Comparison of ENCODE assay signal across 8 mouse cellular contexts in the genomic region with DNA sequence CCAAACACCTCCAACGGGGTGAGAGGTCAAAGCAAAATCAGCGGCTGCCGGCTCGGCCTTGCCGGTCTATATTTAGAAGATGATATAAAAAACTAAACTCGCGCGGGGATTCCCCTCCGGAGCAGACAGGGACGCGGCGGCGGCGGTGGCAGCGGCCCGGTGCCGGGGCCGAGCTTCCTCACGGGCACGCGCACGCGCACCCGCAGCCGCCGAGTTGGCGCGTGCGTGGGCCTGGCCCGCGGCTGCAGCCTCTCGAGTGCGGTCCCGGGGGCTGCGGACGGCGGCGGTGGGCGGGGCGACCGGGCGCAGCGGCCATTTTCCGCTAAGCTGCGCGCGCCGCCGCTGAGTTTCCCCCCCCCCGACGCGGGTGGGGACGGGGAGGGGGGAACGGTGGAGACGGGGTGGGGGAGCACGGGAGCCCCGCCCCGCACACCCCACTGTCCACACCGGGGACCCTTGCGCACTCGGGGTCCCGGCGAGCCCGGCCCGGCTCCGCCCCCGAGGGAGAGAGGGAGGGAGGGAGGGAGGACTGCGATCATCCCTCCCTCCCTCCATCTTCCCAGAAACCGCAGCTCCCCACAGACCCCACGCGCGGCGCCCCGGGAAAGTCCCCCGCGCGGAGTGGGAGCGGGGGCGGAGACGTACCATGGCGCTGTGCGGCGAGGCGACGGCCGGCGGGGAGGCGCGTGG. TPM values are rescaled to one million over a fixed set of nuclear protein-coding genes. Genes with fewer than 3 reads are reported as not detected.
DNase-seq lines count a peak whose midpoint lies in the region; ATAC-seq and TF ChIP-seq lines count a peak whose summit lies in the region.

No protein-coding gene starts in this region.

- TF ChIP-seq POLR2A in embryonic fibroblast, embryonic 13.5 days (IDR thresholded peaks at IDR 0.05; ENCODE audit: low read depth, low read length), result no peak
- TF ChIP-seq POLR2A in olfactory bulb, adult 2 months (IDR thresholded peaks at IDR 0.05; ENCODE audit: insufficient read depth, low read depth, low read length), result 0 out of 2 replicates have a peak, but pooled peaks have one; percentile 7
- 0 out of 2 replicates have a peak, but pooled peaks have one; percentile 14 for TF ChIP-seq POLR2A in thymus, adult 2 months (IDR thresholded peaks at IDR 0.05; ENCODE audit: control insufficient read depth, extremely low read depth, insufficient read depth, low read length, poor library complexity)

- H3K9ac ChIP-seq in heart, embryonic 14.5 days (ENCODE audit: low read length), result peak overlapping the region; percentile 90

- peaks cover 2% of the 10 kb centered on the region; the same call in 1 of the 2 replicates for H3K4me1 ChIP-seq in embryonic fibroblast, embryonic 13.5 days (ENCODE audit: control insufficient read depth, insufficient read depth, low read length)
- H3K4me1 ChIP-seq in heart, embryonic 14.5 days (ENCODE audit: control insufficient read depth in 2 of 2, insufficient read depth in 2 of 2, low read length in 2 of 2), result peaks cover 30 to 52% of the 10 kb centered on the region in 2 experiments
- peaks cover 65% of the 10 kb centered on the region for H3K4me1 ChIP-seq in olfactory bulb, adult 2 months (ENCODE audit: control insufficient read depth, insufficient read depth, low read length)
- peaks cover 59% of the 10 kb centered on the region for H3K4me1 ChIP-seq in thymus, adult 2 months (replicated peaks; ENCODE audit: control insufficient read depth, insufficient read depth, low read length)

- peak overlapping the region; percentile 53 for H3K4me3 ChIP-seq in embryonic fibroblast, embryonic 13.5 days (ENCODE audit: insufficient read depth, low read length)
- peak overlapping the region; percentile 71 to 78 for H3K4me3 ChIP-seq in heart, embryonic 14.5 days (ENCODE audit: control insufficient read depth in 1 of 2, insufficient read depth in 1 of 2, low read depth in 1 of 2, low read length in 2 of 2)
- H3K4me3 ChIP-seq in olfactory bulb, adult 2 months (ENCODE audit: insufficient read depth, low read depth, low read length), result peak overlapping the region; percentile 86
- peak overlapping the region; percentile 86 for H3K4me3 ChIP-seq in thymus, adult 2 months (ENCODE audit: control insufficient read depth, insufficient read depth, low read length)

- H3K27ac ChIP-seq in embryonic fibroblast, embryonic 13.5 days (ENCODE audit: insufficient read depth, low read length), result peak overlapping the region; percentile 25
- peak overlapping the region; percentile 91 to 98 for H3K27ac ChIP-seq in heart, embryonic 14.5 days (replicated peaks in 1 of 2; ENCODE audit: control insufficient read depth in 1 of 2, insufficient read depth in 1 of 2, low read depth in 2 of 2, low read length in 2 of 2)
- peak overlapping the region; percentile 87 for H3K27ac ChIP-seq in olfactory bulb, adult 2 months (ENCODE audit: insufficient read depth, low read depth, low read length)
- H3K27ac ChIP-seq in thymus, adult 2 months (ENCODE audit: control insufficient read depth, insufficient read depth, low read length), result peak overlapping the region; percentile 11; the same call in 1 of the 2 replicates

- H3K9me3 ChIP-seq in heart, embryonic 14.5 days (ENCODE audit: control insufficient read depth, low read length), result no peaks in the 10 kb centered on the region

- no peaks in the 10 kb centered on the region for H3K27me3 ChIP-seq in heart, embryonic 14.5 days (ENCODE audit: control insufficient read depth, insufficient read depth, low read length)
- H3K27me3 ChIP-seq in thymus, adult 2 months (ENCODE audit: control insufficient read depth, insufficient read depth, low read length), result peaks cover 3% of the 10 kb centered on the region; the same call in 1 of the 2 replicates

- peak; percentile 40 for ATAC-seq in heart, embryonic 14.5 days (ENCODE audit: insufficient number of reproducible peaks, insufficient read depth, low FRiP score, low read depth)

- TF ChIP-seq CTCF in embryonic fibroblast, embryonic 13.5 days (IDR thresholded peaks at IDR 0.05; ENCODE audit: borderline replicate concordance, insufficient read depth, low read length), result no peak
- no peak for TF ChIP-seq CTCF in olfactory bulb, adult 2 months (IDR thresholded peaks at IDR 0.05; ENCODE audit: insufficient read depth, low read depth, low read length)
- 0 out of 2 replicates have a peak, but pooled peaks have one; percentile 13 for TF ChIP-seq CTCF in thymus, adult 2 months (IDR thresholded peaks at IDR 0.05; ENCODE audit: borderline replicate concordance, control insufficient read depth, extremely low read depth, insufficient read depth, low read length, poor library complexity)

- peak overlapping the region; percentile 93 for H3K4me2 ChIP-seq in heart, embryonic 14.5 days (ENCODE audit: low read length)

- WGBS in heart, embryonic 14.5 days, result 2% methylated on average over 65 of the region's 89 CpGs
- 1% methylated on average over 81 of the region's 89 CpGs for WGBS in olfactory bulb, adult 2 months
- under 1% methylated on average over 74 of the region's 89 CpGs for WGBS in thymus, adult 2 months

- peak; percentile 85 for DNase-seq in A20 (ENCODE audit: low read depth, low spot score)
- DNase-seq in adrenal gland, postnatal 14 days, result peak; percentile 89
- peak; percentile 91 for DNase-seq in kidney, postnatal 14 days
- DNase-seq in lung, adult 18-20 months, result peak; percentile 77 to 81
- peak; percentile 68 for DNase-seq in thymus, adult 2 months

- H3K36me3 ChIP-seq in heart, embryonic 14.5 days (ENCODE audit: control insufficient read depth, insufficient read depth, low read length), result no peaks in the 10 kb centered on the region
- no peaks in the 10 kb centered on the region for H3K36me3 ChIP-seq in thymus, adult 2 months (ENCODE audit: control insufficient read depth, insufficient read depth, low read length)

RNA-seq across cellular contexts. Expression of a gene that starts 25.1 kb away (rescaled TPM):
- total RNA-seq in adrenal gland, postnatal 14 days (2021), result 90.1 and 104 TPM in 2 replicates
- polyA plus RNA-seq in embryonic fibroblast, embryonic 13.5 days (2011; ENCODE audit: insufficient read length, low read depth, missing spikeins), result 64.3 and 84.8 TPM in 2 replicates
- polyA plus RNA-seq in heart, embryonic 14.5 days (2014; fragmentation: Nextera tagmentation; extraction: Ambion mirVana), result 45.0 and 47.0 TPM in 2 replicates
- polyA plus RNA-seq in olfactory bulb, adult 2 months (2012; ENCODE audit: insufficient read depth, insufficient read length, low replicate concordance, missing spikeins), result not detected in 2 replicates
- polyA plus RNA-seq in thymus, adult 2 months (2012; rRNA removed), result 26.3 and 26.7 TPM in 2 replicates

RNA-seq across cellular contexts. Expression of a gene that starts 37.4 kb away (rescaled TPM):
- 0.94 and 1.9 TPM in 2 replicates for total RNA-seq in adrenal gland, postnatal 14 days (2021)
- 0.58 and 2.2 TPM in 2 replicates for polyA plus RNA-seq in embryonic fibroblast, embryonic 13.5 days (2011; ENCODE audit: insufficient read length, low read depth, missing spikeins)
- polyA plus RNA-seq in heart, embryonic 14.5 days (2014; fragmentation: Nextera tagmentation; extraction: Ambion mirVana), result 3.8 and 4.7 TPM in 2 replicates
- not detected in 2 replicates for polyA plus RNA-seq in olfactory bulb, adult 2 months (2012; ENCODE audit: insufficient read depth, insufficient read length, low replicate concordance, missing spikeins)
- 49.7 and 51.1 TPM in 2 replicates for polyA plus RNA-seq in thymus, adult 2 months (2012; rRNA removed)

RNA-seq across cellular contexts. Expression of a gene that starts 41.5 kb away (rescaled TPM):
- 0.64 and 2.1 TPM in 2 replicates for total RNA-seq in adrenal gland, postnatal 14 days (2021)
- polyA plus RNA-seq in embryonic fibroblast, embryonic 13.5 days (2011; ENCODE audit: insufficient read length, low read depth, missing spikeins), result 1.1 TPM in 1 of 2 replicates, not detected in the other
- 1.0 TPM in 2 replicates for polyA plus RNA-seq in heart, embryonic 14.5 days (2014; fragmentation: Nextera tagmentation; extraction: Ambion mirVana)
- polyA plus RNA-seq in olfactory bulb, adult 2 months (2012; ENCODE audit: insufficient read depth, insufficient read length, low replicate concordance, missing spikeins), result not detected in 2 replicates
- polyA plus RNA-seq in thymus, adult 2 months (2012; rRNA removed), result 7.5 and 8.4 TPM in 2 replicates

RNA-seq across cellular contexts. Expression of a gene that starts 46.0 kb away (rescaled TPM):
- 0.48 and 1.6 TPM in 2 replicates for total RNA-seq in adrenal gland, postnatal 14 days (2021)
- polyA plus RNA-seq in embryonic fibroblast, embryonic 13.5 days (2011; ENCODE audit: insufficient read length, low read depth, missing spikeins), result 1.4 TPM in 1 of 2 replicates, not detected in the other
- 1.7 and 2.0 TPM in 2 replicates for polyA plus RNA-seq in heart, embryonic 14.5 days (2014; fragmentation: Nextera tagmentation; extraction: Ambion mirVana)
- polyA plus RNA-seq in olfactory bulb, adult 2 months (2012; ENCODE audit: insufficient read depth, insufficient read length, low replicate concordance, missing spikeins), result not detected in 2 replicates
- polyA plus RNA-seq in thymus, adult 2 months (2012; rRNA removed), result 4.1 and 5.3 TPM in 2 replicates

RNA-seq across cellular contexts. Expression of a gene that starts 46.1 kb away (rescaled TPM):
- 52.6 and 55.6 TPM in 2 replicates for total RNA-seq in adrenal gland, postnatal 14 days (2021)
- 37.7 and 50.1 TPM in 2 replicates for polyA plus RNA-seq in embryonic fibroblast, embryonic 13.5 days (2011; ENCODE audit: insufficient read length, low read depth, missing spikeins)
- 52.6 and 53.5 TPM in 2 replicates for polyA plus RNA-seq in heart, embryonic 14.5 days (2014; fragmentation: Nextera tagmentation; extraction: Ambion mirVana)
- not detected in 2 replicates for polyA plus RNA-seq in olfactory bulb, adult 2 months (2012; ENCODE audit: insufficient read depth, insufficient read length, low replicate concordance, missing spikeins)
- 119 and 123 TPM in 2 replicates for polyA plus RNA-seq in thymus, adult 2 months (2012; rRNA removed)

Comparison
In these comparisons a context has a peak if more than half of its experiments do, and no peak if none do; other contexts are left out.
1. Peak in every context shown above with its lines: DNase-seq, ATAC-seq, H3K4me3 ChIP-seq and H3K27ac ChIP-seq.
2. H3K27ac ChIP-seq: peak in every context shown above with its lines; median percentile 94 in heart, embryonic 14.5 days; 87 in olfactory bulb, adult 2 months; 25 in embryonic fibroblast, embryonic 13.5 days; 11 in thymus, adult 2 months.